Comparison of ENCODE assay signal across 9 mouse cellular contexts in genomic region chr16:23223166-23223870, GRCm38 (mm10). TPM values are rescaled to one million over a fixed set of nuclear protein-coding genes. Genes with fewer than 3 reads are reported as not detected.
A peak's percentile ranks its signal among the peaks of the same experiment; 100 is the strongest.
DNase-seq lines count a peak whose midpoint lies in the region; ATAC-seq and TF ChIP-seq lines count a peak whose summit lies in the region.
"Had no signal": no experiment of that assay in that cellular context is flagged by ENCODE, and none has a peak within 500 bp of the region (broad histone marks: within the 10 kb centered on the region; RNA-seq: fewer than 3 reads in every experiment).

No protein-coding gene starts in this region.

- ATAC-seq in heart, embryonic 14.5 days (ENCODE audit: insufficient number of reproducible peaks, insufficient read depth, low FRiP score, low read depth) = no peak
- ATAC-seq in limb, embryonic 14.5 days (ENCODE audit: low FRiP score, low read depth) = no peak
- ATAC-seq in cerebellum, adult (ENCODE audit: insufficient number of reproducible peaks, low FRiP score, low TSS enrichment) = no peak

- H3K9ac ChIP-seq in heart, embryonic 14.5 days (ENCODE audit: low read length) = peak overlapping the region; percentile 3; the same call in 1 of the 2 replicates
- no peak overlapping the region for H3K9ac ChIP-seq in limb, embryonic 14.5 days (ENCODE audit: low read depth, low read length, severe bottlenecking)

- intact Hi-C loops in heart, postnatal 14 days (cut with DNase I) = loop anchor here (10.0 kb wide), 1 partner anchor 139 kb away; no protein-coding TSS in a partner anchor

- TF ChIP-seq POLR2A in spleen, adult 2 months (IDR thresholded peaks at IDR 0.05; ENCODE audit: low read depth, low read length) = no peak
- TF ChIP-seq POLR2A in limb, embryonic 14.5 days (IDR thresholded peaks at IDR 0.05; ENCODE audit: borderline replicate concordance, extremely low read depth, insufficient read depth, insufficient read length) = no peak

- peak overlapping the region in 1 of 2 experiments; percentile 83; a peak in 1 of 4 replicates for H3K27ac ChIP-seq in heart, embryonic 14.5 days (replicated peaks in 1 of 2; ENCODE audit: control insufficient read depth in 1 of 2, insufficient read depth in 1 of 2, low read depth in 2 of 2, low read length in 2 of 2)
- H3K27ac ChIP-seq in spleen, adult 2 months (ENCODE audit: insufficient read depth, low read length) = peak overlapping the region; percentile 74
- H3K27ac ChIP-seq in limb, embryonic 14.5 days (replicated peaks; ENCODE audit: low read depth, low read length) = no peak overlapping the region

- DNase-seq in heart, postnatal 14 days = no peak
- DNase-seq in spleen, adult 2 months (ENCODE audit: low read depth in 1 of 2, low spot score in 2 of 2) = peak in 1 of 2 experiments; percentile 22
- no peak for DNase-seq in spleen, postnatal 4 days (ENCODE audit: low spot score in 2 of 2)
- DNase-seq in limb, embryonic 14.5 days (ENCODE audit: low spot score) = no peak
- DNase-seq in thymus, postnatal 4 days = peak; percentile 39
- no peak for DNase-seq in cerebellum, postnatal 4 days (ENCODE audit: low spot score in 2 of 2)

- H3K4me2 ChIP-seq in heart, embryonic 14.5 days (ENCODE audit: low read length) = peak overlapping the region; percentile 87
- peak overlapping the region; percentile 89; the same call in 1 of the 2 replicates for H3K4me2 ChIP-seq in limb, embryonic 14.5 days (replicated peaks; ENCODE audit: low read depth, low read length, severe bottlenecking)

- WGBS in heart, embryonic 14.5 days = 76% methylated on average over 12 of the region's 12 CpGs
- WGBS in spleen, adult 2 months = 48% methylated on average over 12 of the region's 12 CpGs
- WGBS in limb, embryonic 14.5 days = 71% methylated on average over 12 of the region's 12 CpGs

- peaks cover 11% of the 10 kb centered on the region for H3K27me3 ChIP-seq in heart, embryonic 14.5 days (ENCODE audit: control insufficient read depth, insufficient read depth, low read length)
- no peaks in the 10 kb centered on the region; the same call in 1 of the 2 replicates for H3K27me3 ChIP-seq in spleen, adult 2 months (ENCODE audit: control insufficient read depth, insufficient read depth, low read length)
- H3K27me3 ChIP-seq in limb, embryonic 14.5 days (ENCODE audit: control insufficient read depth, insufficient read depth, low read length) = no peaks in the 10 kb centered on the region

- no peaks in the 10 kb centered on the region for H3K9me3 ChIP-seq in heart, embryonic 14.5 days (ENCODE audit: control insufficient read depth, low read length)
- no peaks in the 10 kb centered on the region for H3K9me3 ChIP-seq in limb, embryonic 14.5 days (ENCODE audit: control insufficient read depth, low read length)

- TF ChIP-seq CTCF in spleen, adult 2 months (IDR thresholded peaks at IDR 0.05; ENCODE audit: extremely low read depth, insufficient read depth, insufficient read length, insufficient replicate concordance) = no peak

- peaks cover 4 to 10% of the 10 kb centered on the region in 2 experiments for H3K4me1 ChIP-seq in heart, embryonic 14.5 days (ENCODE audit: control insufficient read depth in 2 of 2, insufficient read depth in 2 of 2, low read length in 2 of 2)
- H3K4me1 ChIP-seq in spleen, adult 2 months (ENCODE audit: control insufficient read depth, insufficient read depth, insufficient read length) = peaks cover 5% of the 10 kb centered on the region; the same call in 1 of the 2 replicates
- H3K4me1 ChIP-seq in limb, embryonic 14.5 days (ENCODE audit: control insufficient read depth, insufficient read depth, low read length) = peaks cover 7% of the 10 kb centered on the region; the same call in 1 of the 2 replicates

- no peak overlapping the region for H3K4me3 ChIP-seq in heart, embryonic 14.5 days (ENCODE audit: control insufficient read depth in 1 of 2, insufficient read depth in 1 of 2, low read depth in 1 of 2, low read length in 2 of 2)
- peak overlapping the region; percentile 38 for H3K4me3 ChIP-seq in spleen, adult 2 months (ENCODE audit: extremely low read depth, insufficient read depth, insufficient read length)
- no peak overlapping the region for H3K4me3 ChIP-seq in limb, embryonic 14.5 days (replicated peaks; ENCODE audit: low read length)

- H3K36me3 ChIP-seq in heart, embryonic 14.5 days (ENCODE audit: control insufficient read depth, insufficient read depth, low read length) = no peaks in the 10 kb centered on the region
- H3K36me3 ChIP-seq in spleen, adult 2 months (ENCODE audit: control insufficient read depth, insufficient read depth, low read length) = no peaks in the 10 kb centered on the region
- H3K36me3 ChIP-seq in limb, embryonic 14.5 days (ENCODE audit: control insufficient read depth, insufficient read depth, low read length) = no peaks in the 10 kb centered on the region
- H3K36me3 ChIP-seq: G1E had no signal

RNA-seq across cellular contexts. Expression of gene St6gal1, which starts 1.2 kb away (rescaled TPM):
- polyA plus RNA-seq in heart, embryonic 14.5 days (2014; fragmentation: Nextera tagmentation; extraction: Ambion mirVana) = 16.2 and 16.7 TPM in 2 replicates
- total RNA-seq in heart, postnatal 14 days (2021) = 10 to 100 TPM; 12.4 to 13.3 TPM
- polyA plus RNA-seq in spleen, adult 2 months (2012; rRNA removed) = 30.5 and 33.1 TPM in 2 replicates
- polyA plus RNA-seq in limb, embryonic 14.5 days (2012; rRNA removed) = 13.3 and 14.7 TPM in 2 replicates
- polyA plus RNA-seq in limb, embryonic 14.5 days (2014; fragmentation: Nextera tagmentation; extraction: Ambion mirVana) = 16.8 and 20.6 TPM in 2 replicates
